26 mouse cellular contexts compared by ENCODE assay signal in genomic region chr8:118296477-118296876, GRCm38 (mm10). TPM values are rescaled to one million over a fixed set of nuclear protein-coding genes. Genes with fewer than 3 reads are reported as not detected.
DNase-seq lines count a peak whose midpoint lies in the region; ATAC-seq and TF ChIP-seq lines count a peak whose summit lies in the region.
"Had no signal": no experiment of that assay in that cellular context is flagged by ENCODE, and none has a peak within 500 bp of the region (broad histone marks: within the 10 kb centered on the region; RNA-seq: fewer than 3 reads in every experiment).

No protein-coding gene starts in this region.

- no peak overlapping the region for H3K4me2 ChIP-seq in lung, embryonic 14.5 days
- H3K4me2 ChIP-seq in lung, embryonic 15.5 days: no peak overlapping the region
- no peak overlapping the region for H3K4me2 ChIP-seq in lung, postnatal 0 days (replicated peaks; ENCODE audit: low read depth, low read length)
- no peak overlapping the region for H3K4me2 ChIP-seq in hindbrain, embryonic 12.5 days (replicated peaks)
- H3K4me2 ChIP-seq in liver, embryonic 11.5 days: no peak overlapping the region
- H3K4me2 ChIP-seq: embryonic facial prominence, embryonic 13.5 days; embryonic facial prominence, embryonic 15.5 days; forebrain, embryonic 12.5 days had no signal

- intact Hi-C loops in left cerebral cortex, postnatal 4 days (cut with DNase I): no loop called here

- no peaks in the 10 kb centered on the region for H3K36me3 ChIP-seq in lung, embryonic 14.5 days (ENCODE audit: insufficient read depth)
- H3K36me3 ChIP-seq in lung, embryonic 15.5 days: no peaks in the 10 kb centered on the region
- no peaks in the 10 kb centered on the region for H3K36me3 ChIP-seq in lung, postnatal 0 days (ENCODE audit: insufficient read depth, low read length)
- H3K36me3 ChIP-seq in hindbrain, embryonic 12.5 days: no peaks in the 10 kb centered on the region
- H3K36me3 ChIP-seq in liver, embryonic 11.5 days (ENCODE audit: control insufficient read depth, insufficient read depth, low read length): no peaks in the 10 kb centered on the region
- H3K36me3 ChIP-seq: embryonic facial prominence, embryonic 13.5 days; embryonic facial prominence, embryonic 15.5 days; forebrain, embryonic 10.5 days; forebrain, embryonic 12.5 days had no signal

- H3K27me3 ChIP-seq in lung, embryonic 14.5 days (ENCODE audit: insufficient read depth, low read length): no peaks in the 10 kb centered on the region
- no peaks in the 10 kb centered on the region for H3K27me3 ChIP-seq in lung, embryonic 15.5 days
- H3K27me3 ChIP-seq in lung, postnatal 0 days (replicated peaks; ENCODE audit: insufficient read depth, low read length): no peaks in the 10 kb centered on the region
- no peaks in the 10 kb centered on the region for H3K27me3 ChIP-seq in hindbrain, embryonic 12.5 days
- no peaks in the 10 kb centered on the region for H3K27me3 ChIP-seq in liver, embryonic 11.5 days (replicated peaks; ENCODE audit: control insufficient read depth, insufficient read depth, low read length)
- H3K27me3 ChIP-seq: embryonic facial prominence, embryonic 13.5 days; embryonic facial prominence, embryonic 15.5 days; forebrain, embryonic 12.5 days had no signal

- DNase-seq in lung, embryonic 14.5 days: peak; percentile 16
- DNase-seq in lung, postnatal 0 days (ENCODE audit: low spot score): peak; percentile 62
- peak; percentile 35 for DNase-seq in lung, postnatal 25 days (ENCODE audit: low spot score)
- no peak for DNase-seq in left cerebral cortex, postnatal 4 days
- DNase-seq in adrenal gland, adult (ENCODE audit: inconsistent age in 2 of 2, low spot score in 1 of 2): no peak
- DNase-seq in liver, embryonic 11.5 days (ENCODE audit: low spot score): no peak
- DNase-seq: adrenal gland, adult 8-10 months; adrenal gland, postnatal 14 days; adrenal gland, postnatal 36 days; cerebellum, adult 11-12 months; cerebellum, adult 2 months; cerebellum, adult 9-10 months; cerebellum, postnatal 10 days; cerebellum, postnatal 25 days; embryo, embryonic 11 days had no signal

- no peaks in the 10 kb centered on the region for H3K4me1 ChIP-seq in lung, embryonic 14.5 days (ENCODE audit: insufficient read depth)
- no peaks in the 10 kb centered on the region for H3K4me1 ChIP-seq in lung, embryonic 15.5 days
- no peaks in the 10 kb centered on the region for H3K4me1 ChIP-seq in lung, postnatal 0 days (ENCODE audit: insufficient read depth, low read depth, low read length)
- H3K4me1 ChIP-seq in hindbrain, embryonic 12.5 days: no peaks in the 10 kb centered on the region
- H3K4me1 ChIP-seq in liver, embryonic 11.5 days (replicated peaks; ENCODE audit: control insufficient read depth, insufficient read depth, low read length): no peaks in the 10 kb centered on the region
- H3K4me1 ChIP-seq: embryonic facial prominence, embryonic 13.5 days; embryonic facial prominence, embryonic 15.5 days; forebrain, embryonic 10.5 days; forebrain, embryonic 12.5 days had no signal

- H3K27ac ChIP-seq in lung, embryonic 14.5 days (ENCODE audit: low read depth): no peak overlapping the region
- H3K27ac ChIP-seq in lung, embryonic 15.5 days: no peak overlapping the region
- H3K27ac ChIP-seq in lung, postnatal 0 days (ENCODE audit: low read length): no peak overlapping the region
- H3K27ac ChIP-seq in hindbrain, embryonic 12.5 days: no peak overlapping the region
- H3K27ac ChIP-seq in liver, embryonic 11.5 days (ENCODE audit: low read depth, low read length): no peak overlapping the region
- H3K27ac ChIP-seq: embryonic facial prominence, embryonic 13.5 days; embryonic facial prominence, embryonic 15.5 days; forebrain, embryonic 10.5 days; forebrain, embryonic 12.5 days had no signal

- no peak for ATAC-seq in lung, embryonic 14.5 days (ENCODE audit: insufficient read depth)
- peak; percentile 32; the same call in 1 of the 2 replicates for ATAC-seq in lung, embryonic 15.5 days (ENCODE audit: borderline replicate concordance, extremely low read depth, low FRiP score, low TSS enrichment)
- peak; percentile 79 for ATAC-seq in lung, postnatal 0 days
- ATAC-seq in hindbrain, embryonic 12.5 days (ENCODE audit: low FRiP score): no peak
- ATAC-seq in liver, embryonic 11.5 days (replicated peaks; ENCODE audit: low FRiP score): no peak
- ATAC-seq: forebrain, embryonic 14.5 days; forebrain, embryonic 16.5 days had no signal

- 67% methylated on average over 5 of the region's 5 CpGs for WGBS in lung, embryonic 14.5 days
- 62% methylated on average over 5 of the region's 5 CpGs for WGBS in lung, embryonic 15.5 days
- 55% methylated on average over 5 of the region's 5 CpGs for WGBS in lung, postnatal 0 days
- WGBS in hindbrain, embryonic 12.5 days: 96% methylated on average over 5 of the region's 5 CpGs
- 95% methylated on average over 5 of the region's 5 CpGs for WGBS in liver, embryonic 11.5 days

- H3K9me3 ChIP-seq in lung, embryonic 14.5 days (ENCODE audit: low read depth, low read length): no peaks in the 10 kb centered on the region
- no peaks in the 10 kb centered on the region for H3K9me3 ChIP-seq in lung, embryonic 15.5 days
- no peaks in the 10 kb centered on the region for H3K9me3 ChIP-seq in lung, postnatal 0 days (ENCODE audit: low read length)
- no peaks in the 10 kb centered on the region for H3K9me3 ChIP-seq in hindbrain, embryonic 12.5 days (replicated peaks)
- H3K9me3 ChIP-seq in liver, embryonic 11.5 days (ENCODE audit: control insufficient read depth, low read length): no peaks in the 10 kb centered on the region
- H3K9me3 ChIP-seq: embryonic facial prominence, embryonic 13.5 days; embryonic facial prominence, embryonic 15.5 days; forebrain, embryonic 10.5 days; forebrain, embryonic 12.5 days had no signal

- no peak for TF ChIP-seq EP300 in lung, postnatal 0 days (IDR thresholded peaks at IDR 0.05)

- H3K9ac ChIP-seq in lung, embryonic 14.5 days: no peak overlapping the region
- H3K9ac ChIP-seq in lung, embryonic 15.5 days: no peak overlapping the region
- no peak overlapping the region for H3K9ac ChIP-seq in lung, postnatal 0 days (replicated peaks; ENCODE audit: low read depth)
- no peak overlapping the region for H3K9ac ChIP-seq in hindbrain, embryonic 12.5 days
- no peak overlapping the region for H3K9ac ChIP-seq in liver, embryonic 11.5 days (ENCODE audit: low read depth, low read length)
- H3K9ac ChIP-seq: embryonic facial prominence, embryonic 13.5 days; embryonic facial prominence, embryonic 15.5 days; forebrain, embryonic 12.5 days had no signal

- no peak for TF ChIP-seq CTCF in lung, embryonic 14.5 days (IDR thresholded peaks at IDR 0.05; ENCODE audit: low read depth)
- TF ChIP-seq CTCF in lung, postnatal 0 days (IDR thresholded peaks at IDR 0.05): no peak

- no peak overlapping the region for H3K4me3 ChIP-seq in lung, embryonic 14.5 days (ENCODE audit: low read depth, low read length)
- H3K4me3 ChIP-seq in lung, embryonic 15.5 days: no peak overlapping the region
- no peak overlapping the region for H3K4me3 ChIP-seq in lung, postnatal 0 days (ENCODE audit: low read depth, low read length)
- no peak overlapping the region for H3K4me3 ChIP-seq in hindbrain, embryonic 12.5 days
- H3K4me3 ChIP-seq in liver, embryonic 11.5 days (ENCODE audit: low read depth, low read length): no peak overlapping the region
- H3K4me3 ChIP-seq: embryonic facial prominence, embryonic 13.5 days; embryonic facial prominence, embryonic 15.5 days; erythroblast, embryonic 14.5 days; forebrain, embryonic 10.5 days; forebrain, embryonic 12.5 days had no signal

RNA-seq across cellular contexts. Expression of gene Cdh13, which starts 12.9 kb away (rescaled TPM):
- 1.2 and 3.1 TPM in 2 replicates for polyA plus RNA-seq in lung, embryonic 14.5 days (2014; fragmentation: Nextera tagmentation; extraction: Ambion mirVana)
- polyA plus RNA-seq in lung, embryonic 15.5 days (2015; fragmentation: Nextera tagmentation; extraction: Ambion mirVana): 2.9 and 3.5 TPM in 2 replicates
- 8.6 and 9.6 TPM in 2 replicates for polyA plus RNA-seq in lung, postnatal 0 days (2015; fragmentation: Nextera tagmentation; extraction: Ambion mirVana)
- 21.2 and 25.7 TPM in 2 replicates for polyA plus RNA-seq in hindbrain, embryonic 12.5 days (2016; fragmentation: Nextera tagmentation; extraction: Ambion mirVana)
- 100 to 1,000 TPM; 173 to 179 TPM for total RNA-seq in left cerebral cortex, postnatal 4 days (2021)
- 2.5 and 2.9 TPM in 2 replicates for polyA plus RNA-seq in liver, embryonic 11.5 days (2014; fragmentation: Nextera tagmentation; extraction: Ambion mirVana)
- total RNA-seq: common myeloid progenitor, adult 5-6 weeks; MEL had no signal
- polyA plus RNA-seq: erythroblast, embryonic 14.5 days had no signal

Comparison
In these comparisons a context has a peak if more than half of its experiments do, and no peak if none do; other contexts are left out.
1. ATAC-seq: peak in lung, embryonic 15.5 days (single experiment) and lung, postnatal 0 days (single experiment); none in lung, embryonic 14.5 days (single experiment), hindbrain, embryonic 12.5 days (single experiment) and liver, embryonic 11.5 days (single experiment).
2. DNase-seq: peak in lung, embryonic 14.5 days (single experiment), lung, postnatal 0 days (single experiment) and lung, postnatal 25 days (single experiment); none in left cerebral cortex, postnatal 4 days (single experiment), adrenal gland, adult (0 of 2) and liver, embryonic 11.5 days (single experiment).